Comparison of ENCODE assay signal across 22 mouse cellular contexts in genomic region chr1:149946993-149947392, GRCm38 (mm10). TPM values are rescaled to one million over a fixed set of nuclear protein-coding genes. Genes with fewer than 3 reads are reported as not detected.
DNase-seq lines count a peak whose midpoint lies in the region; ATAC-seq and TF ChIP-seq lines count a peak whose summit lies in the region.
"Had no signal": no experiment of that assay in that cellular context is flagged by ENCODE, and none has a peak within 500 bp of the region (broad histone marks: within the 10 kb centered on the region; RNA-seq: fewer than 3 reads in every experiment).

No protein-coding gene starts in this region.

- 53% methylated on average over 5 of the region's 5 CpGs for WGBS in forebrain, embryonic 14.5 days
- 53% methylated on average over 5 of the region's 5 CpGs for whole genome bisulfite sequencing in forebrain, embryonic 12.5 days
- 36% methylated on average over 5 of the region's 5 CpGs for WGBS in liver, embryonic 13.5 days (ENCODE audit: insufficient replicate concordance)
- WGBS in hindbrain, embryonic 14.5 days, result 53% methylated on average over 5 of the region's 5 CpGs
- WGBS in heart, embryonic 10.5 days, result 73% methylated on average over 5 of the region's 5 CpGs

- no peak for TF ChIP-seq POLR2A in brain, embryonic 14.5 days (IDR thresholded peaks at IDR 0.05; ENCODE audit: borderline replicate concordance, extremely low read depth, insufficient read depth, insufficient read length, poor library complexity, severe bottlenecking)

- H3K4me1 ChIP-seq in forebrain, embryonic 14.5 days (ENCODE audit: control insufficient read depth, insufficient read depth, low read length), result no peaks in the 10 kb centered on the region
- H3K4me1 ChIP-seq in forebrain, embryonic 12.5 days, result no peaks in the 10 kb centered on the region
- peaks cover 23% of the 10 kb centered on the region for H3K4me1 ChIP-seq in liver, embryonic 13.5 days (replicated peaks)
- no peaks in the 10 kb centered on the region for H3K4me1 ChIP-seq in hindbrain, embryonic 14.5 days (replicated peaks; ENCODE audit: control insufficient read depth, insufficient read depth, low read length)
- H3K4me1 ChIP-seq in heart, embryonic 10.5 days, result no peaks in the 10 kb centered on the region
- H3K4me1 ChIP-seq: embryonic facial prominence, embryonic 15.5 days; forebrain, embryonic 15.5 days; heart, embryonic 15.5 days; hindbrain, embryonic 10.5 days; lung, embryonic 15.5 days; midbrain, embryonic 10.5 days; neural tube, embryonic 15.5 days had no signal

- no peak overlapping the region for H3K27ac ChIP-seq in forebrain, embryonic 14.5 days (ENCODE audit: low read depth, low read length)
- no peak overlapping the region for H3K27ac ChIP-seq in forebrain, embryonic 12.5 days
- H3K27ac ChIP-seq in liver, embryonic 13.5 days, result no peak overlapping the region; the same call in 1 of the 2 replicates
- no peak overlapping the region for H3K27ac ChIP-seq in hindbrain, embryonic 14.5 days
- H3K27ac ChIP-seq in heart, embryonic 10.5 days, result no peak overlapping the region
- H3K27ac ChIP-seq: embryonic facial prominence, embryonic 15.5 days; forebrain, embryonic 15.5 days; heart, embryonic 15.5 days; hindbrain, embryonic 10.5 days; lung, embryonic 15.5 days; midbrain, embryonic 10.5 days; neural tube, embryonic 15.5 days had no signal

- peak; percentile 4 for DNase-seq in forebrain, embryonic 14.5 days (ENCODE audit: low spot score)
- DNase-seq in brain, embryonic 14.5 days (ENCODE audit: low read depth), result peak; percentile 20
- no peak for DNase-seq in liver, embryonic 13.5 days
- DNase-seq in hindbrain, embryonic 14.5 days (ENCODE audit: low spot score), result no peak
- DNase-seq in adrenal gland, postnatal 4 days (ENCODE audit: low spot score in 2 of 2), result no peak
- DNase-seq in heart, embryonic 10.5 days (ENCODE audit: low spot score), result no peak
- DNase-seq: cerebellum, adult 11-12 months; cerebellum, postnatal 36 days; heart, adult 18-20 months; kidney, adult 8-10 months; kidney, postnatal 36 days; thymus, adult 18-20 months had no signal

- H3K4me2 ChIP-seq in forebrain, embryonic 14.5 days (ENCODE audit: low read length), result no peak overlapping the region
- no peak overlapping the region for H3K4me2 ChIP-seq in forebrain, embryonic 12.5 days
- no peak overlapping the region for H3K4me2 ChIP-seq in liver, embryonic 13.5 days
- H3K4me2 ChIP-seq in hindbrain, embryonic 14.5 days (replicated peaks), result no peak overlapping the region
- H3K4me2 ChIP-seq: embryonic facial prominence, embryonic 15.5 days; forebrain, embryonic 15.5 days; heart, embryonic 15.5 days; lung, embryonic 15.5 days; neural tube, embryonic 15.5 days had no signal

- no peak overlapping the region for H3K4me3 ChIP-seq in forebrain, embryonic 14.5 days (ENCODE audit: low read depth, low read length)
- H3K4me3 ChIP-seq in forebrain, embryonic 12.5 days (replicated peaks), result no peak overlapping the region
- H3K4me3 ChIP-seq in liver, embryonic 13.5 days (replicated peaks), result no peak overlapping the region
- no peak overlapping the region for H3K4me3 ChIP-seq in hindbrain, embryonic 14.5 days (replicated peaks; ENCODE audit: low read length)
- no peak overlapping the region for H3K4me3 ChIP-seq in heart, embryonic 10.5 days
- H3K4me3 ChIP-seq: embryonic facial prominence, embryonic 15.5 days; forebrain, embryonic 15.5 days; heart, embryonic 15.5 days; hindbrain, embryonic 10.5 days; lung, embryonic 15.5 days; midbrain, embryonic 10.5 days; neural tube, embryonic 15.5 days had no signal

- TF ChIP-seq CTCF in brain, embryonic 14.5 days (IDR thresholded peaks at IDR 0.05; ENCODE audit: borderline replicate concordance, extremely low read depth, insufficient read depth, insufficient read length), result no peak

- H3K9ac ChIP-seq in forebrain, embryonic 14.5 days (ENCODE audit: low read length), result no peak overlapping the region
- no peak overlapping the region for H3K9ac ChIP-seq in forebrain, embryonic 12.5 days
- H3K9ac ChIP-seq in liver, embryonic 13.5 days, result no peak overlapping the region
- no peak overlapping the region for H3K9ac ChIP-seq in hindbrain, embryonic 14.5 days
- H3K9ac ChIP-seq: embryonic facial prominence, embryonic 15.5 days; forebrain, embryonic 15.5 days; heart, embryonic 15.5 days; lung, embryonic 15.5 days; neural tube, embryonic 15.5 days had no signal

- no peaks in the 10 kb centered on the region for H3K36me3 ChIP-seq in forebrain, embryonic 14.5 days (ENCODE audit: control insufficient read depth, insufficient read depth, low read length)
- no peaks in the 10 kb centered on the region for H3K36me3 ChIP-seq in forebrain, embryonic 12.5 days (replicated peaks)
- H3K36me3 ChIP-seq in liver, embryonic 13.5 days, result no peaks in the 10 kb centered on the region
- no peaks in the 10 kb centered on the region for H3K36me3 ChIP-seq in hindbrain, embryonic 14.5 days (replicated peaks; ENCODE audit: control insufficient read depth, insufficient read depth)
- H3K36me3 ChIP-seq in heart, embryonic 10.5 days, result no peaks in the 10 kb centered on the region
- H3K36me3 ChIP-seq: embryonic facial prominence, embryonic 15.5 days; forebrain, embryonic 15.5 days; heart, embryonic 15.5 days; hindbrain, embryonic 10.5 days; lung, embryonic 15.5 days; midbrain, embryonic 10.5 days; neural tube, embryonic 15.5 days had no signal

- ATAC-seq in forebrain, embryonic 14.5 days, result peak; percentile 34; the same call in 1 of the 2 replicates
- no peak for ATAC-seq in forebrain, embryonic 12.5 days (ENCODE audit: low FRiP score)
- peak; percentile 41 for ATAC-seq in liver, embryonic 13.5 days (ENCODE audit: low read depth)
- ATAC-seq in monocyte, adult 5-6 weeks (replicated peaks; ENCODE audit: insufficient number of reproducible peaks, low FRiP score, low TSS enrichment, poor library complexity, severe bottlenecking), result peak; percentile 63
- no peak for ATAC-seq in hindbrain, embryonic 14.5 days (ENCODE audit: low FRiP score)
- ATAC-seq: forebrain, embryonic 15.5 days; inflammation-experienced regulatory T-cells, adult 6 months had no signal

- H3K27me3 ChIP-seq in forebrain, embryonic 14.5 days (replicated peaks; ENCODE audit: control insufficient read depth, insufficient read depth, low read length), result no peaks in the 10 kb centered on the region
- H3K27me3 ChIP-seq in forebrain, embryonic 12.5 days, result no peaks in the 10 kb centered on the region
- no peaks in the 10 kb centered on the region for H3K27me3 ChIP-seq in liver, embryonic 13.5 days
- no peaks in the 10 kb centered on the region for H3K27me3 ChIP-seq in hindbrain, embryonic 14.5 days (ENCODE audit: control insufficient read depth, insufficient read depth, low read length)
- no peaks in the 10 kb centered on the region for H3K27me3 ChIP-seq in heart, embryonic 10.5 days (ENCODE audit: insufficient read depth, poor library complexity, severe bottlenecking)
- H3K27me3 ChIP-seq: embryonic facial prominence, embryonic 15.5 days; forebrain, embryonic 15.5 days; heart, embryonic 15.5 days; lung, embryonic 15.5 days; neural tube, embryonic 15.5 days had no signal

- no peaks in the 10 kb centered on the region for H3K9me3 ChIP-seq in forebrain, embryonic 14.5 days (replicated peaks; ENCODE audit: control insufficient read depth, low read length)
- H3K9me3 ChIP-seq in forebrain, embryonic 12.5 days, result no peaks in the 10 kb centered on the region
- no peaks in the 10 kb centered on the region for H3K9me3 ChIP-seq in liver, embryonic 13.5 days (replicated peaks)
- H3K9me3 ChIP-seq in hindbrain, embryonic 14.5 days (ENCODE audit: control insufficient read depth, low read length), result no peaks in the 10 kb centered on the region
- no peaks in the 10 kb centered on the region for H3K9me3 ChIP-seq in heart, embryonic 10.5 days
- H3K9me3 ChIP-seq: embryonic facial prominence, embryonic 15.5 days; forebrain, embryonic 15.5 days; heart, embryonic 15.5 days; hindbrain, embryonic 10.5 days; lung, embryonic 15.5 days; midbrain, embryonic 10.5 days; neural tube, embryonic 15.5 days had no signal

RNA-seq across cellular contexts. Expression of gene Pla2g4a, which starts 14.1 kb away (rescaled TPM):
- 1.2 and 1.6 TPM in 2 replicates for polyA plus RNA-seq in forebrain, embryonic 14.5 days (2014; fragmentation: Nextera tagmentation; extraction: Ambion mirVana)
- polyA plus RNA-seq in forebrain, embryonic 12.5 days (2016; fragmentation: Nextera tagmentation; extraction: Ambion mirVana), result 2.7 and 3.1 TPM in 2 replicates
- polyA plus RNA-seq in brain, embryonic 14.5 days (2012; rRNA removed), result 1.0 and 1.4 TPM in 2 replicates
- polyA plus RNA-seq in liver, embryonic 13.5 days (2015; fragmentation: Nextera tagmentation; extraction: Ambion mirVana), result 11.0 and 12.4 TPM in 2 replicates
- 16.5 to 30.5 TPM (median 25.9 TPM) in 3 replicates for total RNA-seq in monocyte, adult 5-6 weeks (2017)
- polyA plus RNA-seq in hindbrain, embryonic 14.5 days (2014; fragmentation: Nextera tagmentation; extraction: Ambion mirVana), result 1.9 and 2.1 TPM in 2 replicates
- 10 to 100 TPM in 1 of 2 experiments, 1 to 10 TPM in 1; 9.9 to 10.4 TPM for total RNA-seq in adrenal gland, postnatal 4 days (2021)
- 6.3 and 13.7 TPM in 2 replicates for polyA plus RNA-seq in heart, embryonic 10.5 days (2016; fragmentation: Nextera tagmentation; extraction: Ambion mirVana)

Comparison
In these comparisons a context has a peak if more than half of its experiments do, and no peak if none do; other contexts are left out.
1. ATAC-seq: peak in forebrain, embryonic 14.5 days (single experiment), liver, embryonic 13.5 days (single experiment) and monocyte, adult 5-6 weeks (single experiment); none in forebrain, embryonic 12.5 days (single experiment) and hindbrain, embryonic 14.5 days (single experiment).
2. DNase-seq: peak in forebrain, embryonic 14.5 days (single experiment) and brain, embryonic 14.5 days (single experiment); none in liver, embryonic 13.5 days (single experiment), hindbrain, embryonic 14.5 days (single experiment), adrenal gland, postnatal 4 days (0 of 2) and heart, embryonic 10.5 days (single experiment).